Mouse (Mus musculus): ENCODE data around the gene Igfbp2.

Gene Igfbp2

GRCm38 (mm10) chr1:72823751-72824706 lies at the start of gene Igfbp2:
Gene Igfbp2 (plus strand): TSS chr1:72824503.
- peak; percentile 82 for DNase-seq (ENCODE audit: low spot score)

GRCm38 (mm10) chr1:72778789-72779188 lies 45.5 kb upstream of the Igfbp2 start:
- DNase-seq (ENCODE audit: low spot score), result peak; percentile 49

GRCm38 (mm10) chr1:72780720-72781119 lies 43.6 kb upstream of the Igfbp2 start:
- DNase-seq (ENCODE audit: low spot score), result peak; percentile 35

- no peak for DNase-seq (ENCODE audit: low spot score)
Observed at GRCm38 (mm10) chr1:72783341-72783740, 41.0 kb upstream of the Igfbp2 start.

- DNase-seq (ENCODE audit: low spot score), result no peak
Observed at GRCm38 (mm10) chr1:72784018-72784417, 40.3 kb upstream of the Igfbp2 start.

- DNase-seq (ENCODE audit: low spot score), result no peak
Observed at GRCm38 (mm10) chr1:72790670-72791069, 33.6 kb upstream of the Igfbp2 start.

GRCm38 (mm10) chr1:72791743-72792142 lies 32.6 kb upstream of the Igfbp2 start:
- no peak for DNase-seq (ENCODE audit: low spot score)

GRCm38 (mm10) chr1:72792262-72792661 lies 32.0 kb upstream of the Igfbp2 start:
- DNase-seq (ENCODE audit: low spot score), result no peak

GRCm38 (mm10) chr1:72793230-72793629 lies 31.1 kb upstream of the Igfbp2 start:
- no peak for DNase-seq (ENCODE audit: low spot score)

GRCm38 (mm10) chr1:72796128-72796527 lies 28.2 kb upstream of the Igfbp2 start:
- DNase-seq (ENCODE audit: low spot score), result no peak

GRCm38 (mm10) chr1:72797102-72797665 lies 27.1 kb upstream of the Igfbp2 start:
- DNase-seq (ENCODE audit: low spot score), result no peak

- no peak for DNase-seq (ENCODE audit: low spot score)
Observed at GRCm38 (mm10) chr1:72798441-72798840, 25.9 kb upstream of the Igfbp2 start.

GRCm38 (mm10) chr1:72804031-72804430 lies 20.3 kb upstream of the Igfbp2 start:
- DNase-seq (ENCODE audit: low spot score), result no peak

GRCm38 (mm10) chr1:72805037-72805436 lies 19.3 kb upstream of the Igfbp2 start:
- peak; percentile 63 for DNase-seq (ENCODE audit: low spot score)

GRCm38 (mm10) chr1:72805476-72806043 lies 18.7 kb upstream of the Igfbp2 start:
- DNase-seq (ENCODE audit: low spot score), result no peak

- DNase-seq (ENCODE audit: low spot score), result peak; percentile 84
Observed at GRCm38 (mm10) chr1:72806044-72806584, 18.2 kb upstream of the Igfbp2 start.

GRCm38 (mm10) chr1:72809304-72809703 lies 15.0 kb upstream of the Igfbp2 start:
- DNase-seq (ENCODE audit: low spot score), result no peak

GRCm38 (mm10) chr1:72809951-72810675 lies 14.2 kb upstream of the Igfbp2 start:
- no peak for DNase-seq (ENCODE audit: low spot score)

- no peak for DNase-seq (ENCODE audit: low spot score)
Observed at GRCm38 (mm10) chr1:72811061-72811460, 13.2 kb upstream of the Igfbp2 start.

GRCm38 (mm10) chr1:72813089-72813638 lies 11.1 kb upstream of the Igfbp2 start:
- no peak for DNase-seq (ENCODE audit: low spot score)

GRCm38 (mm10) chr1:72813639-72814403 lies 10.5 kb upstream of the Igfbp2 start:
- DNase-seq (ENCODE audit: low spot score), result peak; percentile 46
